Mouse (Mus musculus): ENCODE measurements around the gene Nedd9.

The Nedd9 gene

GRCm38 (mm10) chr13:41339195-41339594 lies 148.0 kb downstream of the Nedd9 start:
- no peak for DNase-seq

DNA sequence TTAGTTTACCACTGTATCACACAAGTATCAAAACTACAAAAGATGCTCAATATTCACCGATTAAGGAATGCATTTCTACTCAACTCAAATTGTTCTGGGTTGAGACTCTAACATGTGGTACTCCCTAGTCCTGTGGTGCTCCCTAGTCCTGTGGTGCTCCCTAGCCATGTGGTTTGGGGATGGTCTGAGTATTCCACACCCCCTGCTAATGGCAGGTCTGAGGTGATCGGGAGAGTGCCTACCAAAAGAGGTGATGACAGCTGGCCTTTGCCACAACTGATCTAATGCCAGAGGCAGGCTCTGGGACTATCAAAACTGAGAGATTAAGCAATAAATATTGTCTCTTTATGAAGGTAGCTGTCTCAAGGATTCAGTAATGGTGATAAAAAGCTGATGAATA lies 149.8 kb downstream of the Nedd9 start:
- DNase-seq: no peak

GRCm38 (mm10) chr13:41336260-41336659 lies 150.9 kb downstream of the Nedd9 start:
- DNase-seq: no peak

DNA sequence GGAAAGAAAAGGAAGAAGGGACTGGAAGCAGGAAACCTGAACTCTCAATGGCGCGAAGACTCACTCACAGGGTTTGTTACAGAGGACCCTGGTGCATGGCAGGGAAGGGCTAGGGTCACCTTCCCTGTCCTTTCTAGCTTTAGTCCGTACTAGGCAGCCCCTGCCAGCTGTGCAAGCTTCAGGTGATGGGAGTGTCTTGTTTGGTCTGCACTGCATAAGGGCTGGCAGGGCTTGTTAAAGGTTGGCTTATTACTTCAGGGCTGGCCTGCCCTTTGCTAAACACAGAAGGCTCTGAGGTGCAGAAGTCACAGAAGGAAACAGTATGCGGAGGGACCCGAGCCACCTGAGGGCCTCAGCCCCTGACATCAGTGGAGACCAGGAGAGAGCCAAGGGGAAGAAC lies 151.4 kb downstream of the Nedd9 start:
- no peak for DNase-seq

DNA sequence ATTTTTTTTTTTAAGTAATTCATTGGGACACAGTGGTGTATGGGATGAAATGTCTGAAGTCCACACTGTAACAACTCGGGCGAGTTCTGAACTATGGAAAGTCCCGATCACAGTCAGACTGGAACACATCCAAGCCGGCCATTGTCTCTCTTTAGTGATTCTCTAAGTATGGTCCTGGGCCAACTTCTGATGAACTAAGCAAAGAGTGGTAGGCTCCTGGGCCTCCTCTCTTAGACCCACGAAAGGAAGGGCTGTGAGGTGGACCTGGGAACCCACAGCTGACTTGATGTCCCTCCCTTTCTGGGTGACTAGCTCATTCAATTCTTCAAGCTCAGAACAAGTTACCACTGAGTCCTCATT lies 152.5 kb downstream of the Nedd9 start:
- DNase-seq: no peak

- DNase-seq: no peak
Observed at GRCm38 (mm10) chr13:41333889-41334640, 153.1 kb downstream of the Nedd9 start.

DNA sequence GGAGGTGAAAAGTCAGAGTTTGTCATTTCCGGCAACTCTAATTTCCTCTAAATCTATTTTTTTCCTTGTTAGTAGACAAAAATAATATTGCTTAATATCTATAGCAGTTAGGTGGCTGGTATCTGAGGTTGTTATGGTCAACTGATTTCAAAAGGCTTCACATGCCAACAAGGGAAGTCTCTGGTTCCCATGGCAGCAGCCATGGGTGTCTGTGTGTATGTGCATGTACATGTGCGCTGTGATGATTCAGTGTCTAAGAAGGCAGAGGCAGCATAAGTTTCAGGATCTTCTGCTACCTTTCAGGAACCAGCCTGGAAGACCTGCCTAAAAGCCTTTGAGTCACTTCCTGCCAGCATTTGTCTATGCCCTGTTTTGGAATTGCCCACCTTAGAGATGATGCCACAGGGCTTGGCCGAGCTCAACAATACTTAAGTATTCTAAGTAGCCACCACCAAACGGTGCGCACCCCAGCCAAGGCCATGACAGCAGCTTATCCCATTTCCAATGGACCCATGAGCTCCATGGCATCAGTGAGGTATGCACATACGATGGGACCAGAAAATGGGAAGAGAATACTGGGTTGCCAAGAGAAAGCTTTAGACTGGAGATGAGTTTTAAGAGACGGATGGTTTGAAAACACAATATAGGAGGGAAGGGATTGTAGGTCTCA lies 155.4 kb downstream of the Nedd9 start:
- DNase-seq: no peak

DNA sequence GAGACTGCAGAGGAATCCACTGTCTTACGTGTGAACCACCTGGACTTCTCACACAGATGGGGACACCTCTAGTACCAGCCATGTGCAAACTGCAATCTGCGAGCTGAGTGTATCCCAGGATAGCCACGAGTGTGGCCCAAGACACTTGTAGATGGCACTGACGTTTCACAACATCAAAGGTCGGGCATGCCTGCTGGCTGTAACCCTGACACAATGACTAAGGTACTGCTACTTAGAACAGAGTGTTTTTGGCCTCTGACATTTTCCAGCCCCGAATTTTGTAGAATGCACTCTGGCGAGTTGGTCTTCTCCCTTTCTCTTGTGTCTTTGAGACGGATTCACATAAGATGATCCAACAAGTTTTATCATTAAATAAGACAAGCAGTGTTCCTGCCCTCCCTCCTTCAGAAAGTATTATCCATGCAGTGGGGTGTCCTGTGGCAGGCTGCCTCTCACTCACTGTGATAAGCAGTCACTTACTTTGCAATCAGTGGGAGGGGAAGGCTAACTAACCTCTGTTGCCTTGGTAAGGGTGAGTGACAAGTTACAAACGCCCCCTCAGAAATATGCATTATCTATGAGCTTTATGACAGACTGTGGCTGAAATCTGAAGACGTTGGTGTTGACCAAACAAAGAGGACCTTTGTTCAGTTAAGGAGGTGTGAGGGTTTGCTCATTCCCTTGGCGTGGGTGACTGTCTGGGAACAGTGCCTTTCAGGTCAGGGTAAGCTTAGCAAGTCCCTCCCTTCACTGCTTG lies 156.4 kb downstream of the Nedd9 start:
- no peak for DNase-seq

DNA sequence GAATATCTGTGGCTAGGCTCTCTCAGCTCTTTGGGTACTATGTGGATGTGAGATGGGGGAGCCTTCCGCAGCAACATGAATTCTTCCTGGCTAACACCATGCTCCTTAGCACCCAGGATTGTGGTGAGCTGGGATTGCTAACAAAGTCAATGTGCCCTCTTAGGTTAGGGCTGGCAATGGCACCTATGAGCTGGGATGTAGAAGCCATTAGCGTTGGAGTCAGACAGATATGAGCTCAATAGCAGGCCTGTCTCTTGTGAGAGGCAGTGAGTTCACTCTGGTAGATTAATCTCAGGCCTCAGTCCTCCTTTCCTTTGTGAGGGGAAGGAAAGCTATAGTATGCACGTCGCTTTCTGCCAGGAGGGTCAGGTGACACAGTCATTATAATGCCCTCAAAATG lies 157.1 kb downstream of the Nedd9 start:
- no peak for DNase-seq

GRCm38 (mm10) chr13:41328481-41328880 lies 158.7 kb downstream of the Nedd9 start:
- DNase-seq: no peak

- no peak for DNase-seq
Observed at GRCm38 (mm10) chr13:41327546-41327945, 159.6 kb downstream of the Nedd9 start.

GRCm38 (mm10) chr13:41326134-41326533 lies 161.0 kb downstream of the Nedd9 start:
- no peak for DNase-seq

- no peak for DNase-seq
Observed at GRCm38 (mm10) chr13:41325346-41325745, 161.8 kb downstream of the Nedd9 start.

GRCm38 (mm10) chr13:41324631-41325030 lies 162.5 kb downstream of the Nedd9 start:
- DNase-seq: no peak

DNA sequence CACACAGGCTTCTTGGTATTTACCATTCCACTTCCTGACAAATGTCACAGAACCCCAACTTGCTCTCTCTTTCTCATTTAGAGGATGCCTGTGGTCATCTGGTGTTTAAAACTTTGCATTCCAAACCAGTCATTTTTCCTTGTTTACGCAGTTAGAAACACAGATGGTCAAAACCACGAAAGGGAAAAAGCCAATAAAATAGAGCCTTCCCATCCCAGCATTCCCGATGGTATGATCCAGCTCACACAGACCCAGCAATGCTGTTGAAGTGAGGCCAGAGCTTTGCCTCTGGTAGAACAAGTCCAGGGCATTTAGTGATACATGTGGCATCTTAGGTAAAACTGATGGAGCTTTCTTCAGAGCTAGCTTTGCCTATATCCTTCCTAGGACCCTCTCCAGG lies 165.7 kb downstream of the Nedd9 start:
- DNase-seq: no peak

DNA sequence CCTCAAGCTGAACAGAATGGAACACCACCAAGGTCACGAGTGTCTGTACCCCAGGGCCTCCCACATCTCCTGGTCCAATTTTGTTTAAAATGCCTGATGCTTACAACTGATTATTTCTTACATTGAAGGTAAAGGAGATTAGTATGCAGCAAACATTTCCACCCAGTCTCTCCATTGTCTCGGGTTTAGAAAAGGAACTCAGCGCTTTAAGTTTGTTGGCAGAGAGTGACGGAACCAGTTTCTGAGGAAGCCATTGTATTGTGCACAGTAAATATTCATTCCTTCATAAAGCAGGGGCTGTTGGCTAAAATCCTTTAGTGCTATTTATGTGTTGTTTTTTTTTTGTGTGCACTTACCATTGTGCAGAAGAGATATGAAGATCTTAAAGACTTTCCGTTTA lies 166.4 kb downstream of the Nedd9 start:
- DNase-seq: no peak

DNA sequence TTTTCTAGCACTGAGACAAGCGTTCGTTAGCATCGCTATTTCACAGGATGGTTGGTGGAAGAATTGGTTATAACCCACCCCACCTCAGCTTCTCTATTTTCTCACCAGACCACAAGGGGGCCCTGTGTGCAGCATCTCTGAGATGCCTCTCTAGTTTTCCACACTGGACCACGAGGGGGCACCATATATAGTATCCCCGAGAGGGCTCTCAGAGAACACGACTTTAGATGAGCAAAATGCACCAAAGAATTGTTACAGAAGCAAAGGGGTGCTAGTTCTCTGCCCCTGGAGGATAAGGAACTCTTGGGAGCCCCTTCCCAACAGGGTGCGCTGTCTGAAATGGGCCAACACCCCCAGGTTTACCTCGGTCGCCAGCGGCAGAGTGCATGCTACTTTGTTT lies 184.4 kb downstream of the Nedd9 start:
- DNase-seq: peak; percentile 37

DNA sequence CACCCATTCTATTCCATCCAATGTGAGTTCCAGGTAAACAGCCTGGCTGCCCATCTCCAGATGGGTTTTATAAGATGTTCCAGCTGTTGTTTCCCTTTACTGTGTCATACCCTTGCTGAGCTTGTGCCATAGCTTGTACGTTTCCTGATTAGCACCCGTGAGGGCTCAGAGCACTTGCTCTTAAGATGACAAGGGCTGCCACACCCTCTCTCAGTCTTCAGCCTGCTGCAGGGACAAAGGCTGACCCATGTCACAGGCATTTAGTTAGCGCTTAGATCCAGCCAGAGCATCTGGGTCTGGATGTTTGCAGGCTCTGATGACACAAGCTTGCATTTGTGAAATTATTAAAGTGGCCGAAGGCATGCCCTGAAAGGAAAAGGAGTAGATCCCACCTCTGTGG lies 187.1 kb downstream of the Nedd9 start:
- no peak for DNase-seq

- DNase-seq: no peak
Observed at GRCm38 (mm10) chr13:41298996-41299395, 188.2 kb downstream of the Nedd9 start.

- no peak for DNase-seq
Observed at GRCm38 (mm10) chr13:41298533-41298932, 188.6 kb downstream of the Nedd9 start.

DNA sequence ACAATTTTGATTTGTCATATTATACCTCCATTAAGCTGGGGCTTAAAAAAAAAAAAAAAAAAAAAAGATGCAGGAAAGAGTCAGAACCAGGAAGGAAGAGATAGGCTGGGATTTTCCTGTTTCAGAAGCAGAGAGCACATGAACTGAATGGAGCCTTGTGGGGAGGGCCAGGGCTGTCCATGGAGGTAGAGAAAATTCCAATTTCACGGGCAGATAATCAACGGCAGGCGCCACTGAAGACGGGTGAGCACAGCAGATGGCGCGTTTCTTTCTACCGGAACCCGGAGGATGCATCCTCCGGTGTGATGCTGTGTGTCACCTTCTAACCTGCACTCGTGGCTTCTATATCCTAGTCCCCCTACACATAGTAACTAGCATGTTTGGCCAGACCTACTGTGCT lies 190.8 kb downstream of the Nedd9 start:
- DNase-seq: no peak

GRCm38 (mm10) chr13:41295886-41296285 lies 191.3 kb downstream of the Nedd9 start:
- DNase-seq: no peak

DNA sequence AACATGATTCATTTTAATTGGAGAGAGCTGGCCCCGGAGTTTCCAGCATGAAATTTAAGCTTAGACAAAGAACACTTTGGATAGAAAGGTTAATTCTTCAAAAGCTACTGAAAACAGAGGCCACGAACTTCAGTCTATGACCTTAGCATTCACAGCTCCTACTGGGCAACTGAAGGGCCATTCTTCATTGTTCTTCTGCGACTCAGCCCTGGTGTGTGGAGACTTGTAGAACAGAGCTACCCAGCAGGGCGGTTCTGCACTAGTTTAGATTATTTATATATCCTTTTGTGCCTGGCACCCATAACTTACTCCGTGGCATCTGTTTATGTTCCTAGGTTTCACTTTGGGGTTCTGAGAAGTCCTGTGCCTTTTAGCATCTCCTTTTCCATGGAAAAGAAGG lies 193.6 kb downstream of the Nedd9 start:
- no peak for DNase-seq

- no peak for DNase-seq
Observed at GRCm38 (mm10) chr13:41291466-41291974, 195.6 kb downstream of the Nedd9 start.

All from cerebellum, adult 8-10 months (tissue).